In genomic region chr19:21108311-21108710, GRCm38 (mm10) we compare ENCODE assay signal across 23 mouse cellular contexts.
DNase-seq lines count a peak whose midpoint lies in the region; ATAC-seq and TF ChIP-seq lines count a peak whose summit lies in the region.
"Had no signal": no experiment of that assay in that cellular context is flagged by ENCODE, and none has a peak within 500 bp of the region (broad histone marks: within the 10 kb centered on the region; RNA-seq: fewer than 3 reads in every experiment).

No protein-coding gene starts in this region.

- peak overlapping the region; percentile 82; the same call in 1 of the 2 replicates for H3K27ac ChIP-seq in kidney, adult 2 months (ENCODE audit: insufficient read depth, low read depth, low read length)
- H3K27ac ChIP-seq: embryonic facial prominence, embryonic 15.5 days; layer of hippocampus, adult 2 months; midbrain, embryonic 15.5 days; neural tube, embryonic 12.5 days had no signal

- DNase-seq in kidney, adult 2 months, result peak; percentile 75
- DNase-seq in kidney, postnatal 4 days, result no peak
- peak; percentile 74 for DNase-seq in adipocyte (ENCODE audit: low spot score)
- DNase-seq in kidney, adult 8-10 months, result peak; percentile 31 to 42
- peak; percentile 49 to 54 for DNase-seq in kidney, postnatal 36 days
- no peak for DNase-seq in heart, postnatal 36 days
- DNase-seq: cerebellum, adult 9-10 months; forebrain, postnatal 0 days; gastrocnemius, postnatal 25 days; heart, adult 18-20 months; heart, postnatal 10 days; layer of hippocampus, postnatal 36 days; lung, adult 18-20 months; right cerebral cortex, postnatal 14 days had no signal

- no peak for TF ChIP-seq POLR2A in kidney, adult 2 months (IDR thresholded peaks at IDR 0.05; ENCODE audit: low read depth, low read length)

- no peaks in the 10 kb centered on the region for H3K27me3 ChIP-seq in kidney, adult 2 months (replicated peaks; ENCODE audit: control insufficient read depth, insufficient read depth, low read length)
- H3K27me3 ChIP-seq: embryonic facial prominence, embryonic 15.5 days; heart, embryonic 12.5 days; megakaryocyte, embryonic 14.5 days; midbrain, embryonic 15.5 days; neural tube, embryonic 12.5 days had no signal

- H3K4me3 ChIP-seq in kidney, adult 2 months (ENCODE audit: insufficient read depth, low read depth, low read length), result no peak overlapping the region
- H3K4me3 ChIP-seq: embryonic facial prominence, embryonic 15.5 days; heart, embryonic 12.5 days; layer of hippocampus, adult 2 months; midbrain, embryonic 15.5 days; neural tube, embryonic 12.5 days had no signal

- intact Hi-C loops in heart, postnatal 36 days (cut with DNase I), result loop anchor here (5.0 kb wide), 3 partner anchors 56 to 164 kb away; partner anchors contain the start of gene Zfand5

- ATAC-seq in frontal cortex, adult (ENCODE audit: low TSS enrichment), result no peak
- ATAC-seq in megakaryocyte-erythroid progenitor cell, adult 5-6 weeks (replicated peaks; ENCODE audit: low FRiP score, low TSS enrichment, poor library complexity, severe bottlenecking), result no peak
- ATAC-seq: activated CD4-positive, CD25-positive, alpha-beta regulatory T cell, adult 4 months; forebrain, postnatal 0 days; midbrain, embryonic 15.5 days had no signal

- 72% methylated on average over 2 of the region's 2 CpGs for WGBS in kidney, adult 2 months

- no peak for TF ChIP-seq CTCF in kidney, adult 2 months (conservative IDR thresholded peaks at IDR 0.05; ENCODE audit: insufficient read depth, insufficient read length, low read depth, low read length)

- peaks cover 14% of the 10 kb centered on the region for H3K4me1 ChIP-seq in kidney, adult 2 months (ENCODE audit: control insufficient read depth, insufficient read depth, low read length)
- H3K4me1 ChIP-seq: midbrain, embryonic 15.5 days had no signal

- no peaks in the 10 kb centered on the region for H3K36me3 ChIP-seq in kidney, adult 2 months (ENCODE audit: control insufficient read depth, insufficient read depth, low read length)
- H3K36me3 ChIP-seq: embryonic facial prominence, embryonic 15.5 days; heart, embryonic 12.5 days; midbrain, embryonic 15.5 days; neural tube, embryonic 12.5 days had no signal

Comparison
In these comparisons a context has a peak if more than half of its experiments do, and no peak if none do; other contexts are left out.
1. DNase-seq: peak in kidney, adult 2 months (single experiment), adipocyte (single experiment), kidney, adult 8-10 months (2 of 2) and kidney, postnatal 36 days (2 of 2); none in kidney, postnatal 4 days (0 of 2) and heart, postnatal 36 days (0 of 2).